Mouse (Mus musculus) urinary bladder, postnatal 10 days (tissue): Measurements from ENCODE around the gene Gm6309.
"Not testable (repeated sequence)": the region's sequence is repeated elsewhere in the genome, so short reads cannot be mapped to it uniquely, and the experiment has no call there.

Source experiments
- DNase-seq: peaks from one replicate; pipeline ENCODE4 v3.0.0; 2022; ENCODE audit warnings: low spot score

Gene Gm6309

DNA sequence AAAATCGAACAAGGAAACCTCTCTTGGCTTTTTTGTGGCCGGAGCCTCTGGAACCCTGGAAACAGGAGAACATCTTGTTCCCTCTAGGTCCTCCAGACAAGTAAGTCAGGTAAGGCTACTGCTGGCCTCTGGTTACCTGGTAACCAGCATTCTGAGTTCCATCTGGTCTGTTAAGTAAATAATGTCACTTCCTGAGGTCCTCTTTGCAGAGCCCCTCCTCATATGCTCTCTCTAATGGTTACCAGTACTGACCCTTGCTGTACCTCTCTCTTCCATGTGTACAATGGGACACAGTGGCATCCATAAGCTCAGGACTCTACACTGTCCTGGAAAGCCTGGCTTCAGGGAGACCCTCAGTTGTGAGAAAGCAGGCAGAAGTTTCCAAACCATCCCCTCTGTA, at the start of gene Gm6309:
Gene Gm6309, minus strand, starts transcription at position 101 of the 400 bp plus-strand sequence.
- DNase-seq = not testable (repeated sequence)

DNA sequence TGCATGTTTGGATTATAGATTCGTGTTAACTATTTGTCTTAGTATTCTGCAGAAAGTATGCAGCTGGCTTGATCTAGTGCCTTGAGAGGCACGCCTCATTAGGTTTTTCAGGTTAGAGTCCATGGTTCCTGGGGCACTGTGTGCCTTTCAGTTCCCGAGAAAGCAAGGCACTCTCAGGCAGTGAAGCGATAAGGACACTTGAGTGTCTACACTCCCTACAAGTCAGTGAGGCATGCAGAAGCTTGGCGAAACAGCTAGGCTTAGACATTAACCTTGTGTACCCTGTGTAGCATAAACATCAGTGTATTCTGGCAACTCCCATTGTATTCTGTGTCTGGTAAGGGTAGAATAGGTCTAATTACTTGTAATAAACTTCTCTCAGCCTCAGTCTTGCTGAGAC, 35.0 kb upstream of the Gm6309 start:
- DNase-seq = no peak

DNA sequence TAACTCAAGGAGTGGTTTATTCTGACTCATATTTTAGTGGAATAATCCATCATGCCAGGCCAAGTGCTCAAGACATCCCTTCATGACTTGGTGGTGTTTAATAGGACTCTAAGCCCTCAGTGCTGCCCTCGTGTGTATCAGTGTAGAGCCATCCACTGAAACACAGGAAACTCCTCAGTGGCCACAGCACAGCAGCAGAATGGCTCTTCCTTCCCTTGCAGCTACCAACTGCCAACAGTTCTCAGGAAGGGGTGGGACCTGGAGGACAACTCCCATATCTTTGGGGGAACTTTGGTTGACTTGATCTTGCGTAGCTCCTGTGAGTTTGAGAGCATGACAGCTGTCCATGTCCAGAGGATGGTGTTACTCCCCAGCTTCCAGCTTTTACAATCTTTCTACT, 33.4 kb upstream of the Gm6309 start:
- no peak for DNase-seq

DNA sequence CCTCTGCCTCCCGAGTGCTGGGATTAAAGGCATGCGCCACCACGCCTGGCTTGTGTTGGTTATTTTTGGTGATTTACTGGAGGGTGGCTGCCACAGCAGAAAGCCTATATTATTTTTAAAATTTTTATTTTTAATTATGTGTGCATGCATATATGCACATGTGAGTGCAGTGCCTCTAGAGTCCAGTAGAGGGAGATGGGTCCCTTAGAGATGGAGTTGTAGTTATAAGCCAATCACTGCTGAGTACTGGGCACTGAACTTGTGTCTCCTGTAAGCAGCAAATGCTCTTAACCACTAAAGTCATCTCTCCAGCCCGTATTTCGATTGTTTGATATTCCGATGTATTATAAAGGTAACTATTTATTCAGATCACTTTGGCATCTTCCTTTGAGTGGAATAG, 30.1 kb upstream of the Gm6309 start:
- no peak for DNase-seq

DNA sequence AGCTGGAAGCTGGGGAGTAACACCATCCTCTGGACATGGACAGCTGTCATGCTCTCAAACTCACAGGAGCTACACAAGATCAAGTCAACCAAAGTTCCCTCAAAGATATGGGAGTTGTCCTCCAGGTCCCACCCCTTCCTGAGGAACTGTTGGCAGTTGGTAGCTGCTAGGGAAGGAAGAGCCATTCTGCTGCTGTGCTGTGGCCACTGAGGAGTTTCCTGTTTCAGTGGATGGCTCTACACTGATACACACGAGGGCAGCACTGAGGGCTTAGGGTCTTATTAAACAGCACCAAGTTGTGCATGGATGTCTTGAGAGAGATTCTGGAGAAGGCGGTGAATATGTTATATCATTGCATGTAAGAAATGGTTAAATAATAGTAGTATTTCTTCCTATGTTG, 29.0 kb upstream of the Gm6309 start:
- DNase-seq = no peak

DNA sequence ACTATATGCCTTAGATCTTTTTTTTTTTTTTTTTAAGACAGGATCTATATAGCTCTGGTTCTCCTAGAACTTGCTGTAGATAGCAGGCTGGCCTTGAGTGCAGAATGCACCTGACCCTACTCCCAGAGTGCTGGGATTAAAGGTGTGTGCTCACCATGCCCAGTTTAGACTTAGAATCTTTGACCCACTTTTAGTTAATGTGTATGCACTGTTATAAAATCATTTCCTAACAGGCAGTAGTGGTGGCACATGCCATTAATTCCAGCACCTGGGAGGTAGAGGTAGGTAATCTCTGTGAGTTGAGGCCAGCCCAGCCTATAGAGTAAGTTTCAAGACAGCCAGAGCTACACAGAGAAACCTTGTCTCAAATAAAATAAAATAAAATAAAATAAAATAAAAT, 28.6 kb upstream of the Gm6309 start:
- DNase-seq = no peak

DNA sequence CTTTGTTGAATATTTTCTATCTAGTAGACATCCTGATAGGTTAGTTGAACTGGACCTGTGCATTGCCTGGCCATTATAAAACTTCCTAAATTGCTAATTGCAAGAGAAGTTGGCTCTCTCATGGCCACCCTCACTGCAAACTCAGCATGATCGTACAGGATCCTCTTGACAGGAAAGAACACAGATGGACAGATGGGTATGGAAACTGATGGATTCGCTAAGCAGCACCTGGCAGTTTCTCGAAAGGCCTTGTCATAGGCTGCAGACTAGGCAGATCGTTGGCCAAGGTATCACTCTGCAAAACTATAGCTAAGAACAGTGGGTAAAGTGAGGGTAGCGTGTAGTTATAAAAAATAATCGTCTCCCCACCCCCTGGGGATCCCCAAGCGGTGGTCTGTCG, 22.8 kb upstream of the Gm6309 start:
- DNase-seq = no peak

DNA sequence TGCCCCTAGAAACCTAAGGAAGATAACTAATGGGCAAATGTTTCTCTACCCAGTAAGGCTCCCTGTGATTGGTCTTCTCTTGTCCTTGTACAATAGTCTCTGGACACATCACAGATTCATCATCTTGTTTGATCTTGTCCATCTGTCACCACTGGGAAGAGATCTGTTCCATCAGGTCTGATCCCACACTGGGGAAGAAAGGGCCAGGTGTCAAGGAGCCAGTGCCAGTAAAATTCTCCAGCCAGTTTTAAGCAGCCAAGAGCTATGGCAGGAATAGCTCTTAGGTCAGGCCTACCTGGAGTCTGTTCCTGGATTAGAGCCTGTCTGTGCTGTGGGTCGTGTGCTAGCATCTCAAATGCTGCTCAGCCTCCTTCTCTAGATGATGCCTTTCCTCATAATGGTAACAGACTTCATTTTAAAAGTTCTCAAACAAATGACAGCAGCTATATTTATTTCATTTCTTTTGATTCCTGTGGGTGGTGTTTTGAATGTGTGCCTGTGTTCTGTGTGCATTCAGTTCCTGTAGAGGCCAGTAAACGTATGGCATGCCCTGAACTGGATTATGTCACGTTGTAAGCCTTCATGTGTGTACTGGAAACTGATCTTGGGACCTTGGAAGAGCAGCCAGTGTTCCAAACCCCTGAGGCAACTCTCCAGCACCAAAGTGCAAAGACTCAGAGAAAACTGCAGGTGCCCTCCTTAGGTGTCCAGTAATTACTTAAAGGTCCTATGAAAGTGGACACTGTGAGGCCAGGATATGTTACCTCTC, 20.2 kb upstream of the Gm6309 start:
- no peak for DNase-seq

DNA sequence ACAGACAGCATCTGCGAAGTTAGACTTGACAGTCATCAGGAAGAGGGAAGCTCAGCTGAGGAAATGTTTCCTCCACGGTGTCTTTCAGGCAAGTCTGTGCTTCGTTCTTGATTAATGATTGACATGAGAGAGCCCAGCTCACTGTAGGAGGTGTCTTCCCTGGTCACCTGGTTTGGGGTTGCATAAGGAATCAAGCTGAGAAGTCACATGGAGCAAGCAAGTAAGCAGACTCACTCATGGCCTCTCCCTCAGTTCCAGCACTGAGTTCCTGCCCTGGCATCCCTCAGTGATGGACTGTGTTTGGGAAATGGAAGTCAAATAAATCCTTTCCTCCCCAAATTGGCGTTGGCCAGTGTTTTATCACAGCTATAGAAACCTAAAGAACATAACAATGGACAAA, 19.6 kb upstream of the Gm6309 start:
- no peak for DNase-seq

DNA sequence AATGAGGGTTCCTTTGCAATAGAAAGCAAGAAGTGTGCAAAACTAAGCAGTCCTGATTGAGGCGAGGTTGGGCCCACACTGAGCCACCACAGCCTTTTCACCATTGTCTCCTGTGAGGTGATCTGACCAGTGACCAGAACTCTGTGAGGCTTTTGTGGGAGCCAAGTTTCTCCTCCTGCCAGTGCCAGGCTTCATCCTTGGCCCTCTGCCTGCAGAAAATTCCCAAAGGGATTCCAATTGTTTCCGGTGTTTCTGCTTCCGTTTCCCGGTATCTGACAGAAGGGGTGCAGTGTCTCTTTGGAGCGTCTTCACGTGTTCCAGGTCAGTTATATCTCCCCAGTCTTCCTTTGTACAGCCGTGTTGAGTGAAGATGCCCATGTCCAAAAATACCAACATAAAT, 18.2 kb upstream of the Gm6309 start:
- no peak for DNase-seq

DNA sequence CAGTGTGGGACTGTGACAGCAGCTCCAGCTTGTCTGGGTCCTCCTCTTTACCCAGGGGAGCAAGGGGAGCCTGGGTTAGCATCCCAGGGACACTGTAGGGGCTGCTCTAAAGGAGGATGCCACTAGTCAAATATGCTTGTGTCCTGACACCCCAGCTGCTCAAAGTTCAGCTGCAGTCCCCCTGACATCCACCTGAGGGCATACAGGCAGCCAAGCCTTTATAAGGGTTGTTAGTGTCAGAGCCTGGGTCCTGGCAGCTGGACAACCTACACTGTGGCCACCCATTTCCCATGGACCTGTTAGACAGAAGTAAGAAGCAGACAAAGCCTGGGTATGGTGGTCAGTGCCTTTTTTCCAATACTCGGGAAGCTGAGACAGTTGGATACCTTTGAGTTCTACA, 17.6 kb upstream of the Gm6309 start:
- DNase-seq = no peak

DNA sequence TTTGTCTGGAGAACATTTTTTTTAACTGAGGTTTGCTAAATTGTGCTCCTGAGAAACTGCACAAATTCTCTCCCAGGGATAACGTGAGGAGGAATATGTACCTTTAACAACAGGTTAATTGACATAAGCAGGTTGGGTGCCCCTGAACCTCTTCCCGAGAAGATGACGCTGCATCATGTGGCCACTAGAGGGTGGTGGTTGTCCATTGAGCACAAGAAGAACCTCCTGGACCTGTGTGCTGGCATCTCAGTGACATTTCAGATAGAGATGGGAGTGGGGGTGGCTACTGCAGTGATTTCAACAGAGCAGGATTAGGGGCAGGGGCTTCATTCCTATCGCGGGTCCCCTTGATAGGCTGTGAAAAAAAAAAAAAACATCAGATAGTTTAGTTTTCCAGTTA, 16.9 kb upstream of the Gm6309 start:
- DNase-seq = not testable (repeated sequence)

DNA sequence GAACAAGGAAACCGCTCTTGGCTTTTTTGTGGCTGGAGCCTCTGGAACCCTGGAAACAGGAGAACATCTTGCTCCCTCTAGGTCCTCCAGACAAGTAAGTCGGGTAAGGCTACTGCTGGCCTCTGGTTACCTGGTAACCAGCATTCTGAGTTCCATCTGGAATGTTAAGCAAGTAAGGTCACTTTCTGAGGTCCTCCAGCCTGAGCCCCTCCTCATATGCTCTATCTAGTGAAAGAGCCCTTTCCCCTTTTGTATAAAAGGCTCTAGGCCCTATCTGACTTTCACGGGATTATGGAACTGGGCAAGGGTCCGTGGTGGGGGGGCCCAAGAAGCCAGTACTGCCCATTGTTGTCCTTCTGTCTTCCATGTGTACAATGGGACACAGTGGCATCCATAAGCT, 14.7 kb upstream of the Gm6309 start, which contains the start of gene 1700001J03Rik:
Gene 1700001J03Rik, minus strand, starts transcription at position 101 of the 400 bp plus-strand sequence.
- not testable (repeated sequence) for DNase-seq

DNA sequence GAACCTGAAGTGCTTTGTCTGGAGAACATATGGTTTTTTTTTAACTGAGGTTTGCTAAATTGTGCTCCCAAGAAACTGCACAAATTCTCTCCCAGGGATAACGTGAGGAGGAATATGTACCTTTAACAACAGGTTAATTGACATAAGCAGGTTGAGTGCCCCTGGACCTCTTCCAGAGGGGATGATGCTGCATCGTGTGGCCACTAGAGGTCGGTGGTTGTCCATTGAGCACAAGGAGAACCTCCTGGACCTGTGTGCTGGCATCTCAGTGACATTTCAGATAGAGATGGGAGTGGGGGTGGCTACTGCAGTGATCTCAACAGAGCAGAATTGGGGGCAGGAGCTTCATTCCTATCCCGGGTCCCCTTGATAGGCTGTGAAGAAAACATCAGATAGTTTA, 2.2 kb upstream of the Gm6309 start:
- not testable (repeated sequence) for DNase-seq

DNA sequence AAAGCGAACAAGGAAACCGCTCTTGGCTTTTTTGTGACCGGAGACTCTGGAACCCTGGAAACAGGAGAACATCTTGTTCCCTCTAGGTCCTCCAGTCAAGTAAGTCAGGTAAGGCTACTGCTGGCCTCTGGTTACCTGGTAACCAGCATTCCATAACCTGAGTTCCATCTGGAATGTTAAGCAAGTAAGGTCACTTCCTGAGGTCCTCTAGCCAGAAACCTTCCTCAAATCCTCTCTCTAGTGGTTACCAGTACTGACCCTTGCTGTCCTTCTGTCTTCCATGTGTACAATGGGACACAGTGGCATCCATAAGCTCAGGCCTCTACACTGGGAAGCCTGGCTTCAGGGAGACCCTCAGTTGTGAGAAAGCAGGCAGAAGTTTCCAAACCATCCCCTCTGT, 10.1 kb downstream of the Gm6309 start, which contains the start of gene Gm5565:
Gene Gm5565, minus strand, starts transcription at position 101 of the 400 bp plus-strand sequence.
- not testable (repeated sequence) for DNase-seq

DNA sequence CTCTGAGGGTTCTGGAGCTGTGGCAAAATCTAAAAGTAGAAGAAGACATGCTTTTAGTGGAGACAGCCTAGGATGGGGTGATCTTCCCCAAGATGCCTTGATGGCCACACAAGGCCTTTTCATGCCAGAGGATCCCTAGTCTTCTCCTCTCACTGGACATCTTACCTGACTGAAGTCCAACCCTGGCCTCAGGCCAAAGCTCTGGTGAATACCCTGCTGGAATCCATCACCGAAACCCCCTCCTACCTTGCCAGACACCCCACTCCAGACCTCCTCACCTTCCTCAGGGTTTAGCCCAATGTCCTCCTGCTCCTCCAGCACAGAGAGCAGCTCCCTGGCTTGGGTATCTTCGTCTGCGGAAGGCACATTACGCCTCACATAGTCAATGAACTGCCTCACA, 12.2 kb downstream of the Gm6309 start:
- DNase-seq = not testable (repeated sequence)

DNA sequence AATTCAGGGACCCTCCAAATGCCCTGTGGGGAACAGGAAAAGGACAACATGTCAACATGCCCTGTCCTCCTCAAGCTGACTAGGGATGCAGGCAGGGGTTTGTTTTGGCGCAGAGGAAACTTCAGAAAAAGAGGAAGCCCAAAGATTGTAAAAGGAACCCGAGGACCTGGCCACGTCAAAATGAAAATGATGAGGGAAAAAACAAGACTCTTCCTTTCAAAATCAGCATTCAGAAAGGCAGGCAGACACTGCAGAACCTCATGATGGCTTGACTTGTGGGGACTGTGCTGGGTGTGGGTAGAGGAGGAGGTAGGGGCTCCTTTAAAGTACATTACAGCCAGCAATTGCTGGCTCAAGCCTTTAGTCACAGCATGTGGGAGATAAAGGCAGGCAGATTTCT, 20.1 kb downstream of the Gm6309 start:
- no peak for DNase-seq

DNA sequence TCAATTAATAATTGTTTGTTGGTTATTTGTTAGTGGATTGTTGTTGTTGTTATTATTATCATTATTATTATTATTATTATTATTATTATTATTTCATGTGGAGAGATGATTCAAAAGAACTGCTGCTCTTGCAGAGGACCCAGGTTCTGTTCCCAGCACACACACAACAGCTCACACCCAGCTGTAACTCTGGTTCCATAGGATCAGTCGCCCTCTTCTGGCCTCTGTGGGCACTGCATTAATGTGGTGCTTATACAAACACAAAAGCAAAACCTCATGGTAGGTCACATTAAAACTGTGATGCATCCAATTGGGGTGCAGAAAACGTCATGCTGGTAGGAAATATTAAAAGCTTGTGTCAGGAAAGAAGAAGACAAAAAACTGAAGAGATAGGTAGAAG, 22.6 kb downstream of the Gm6309 start:
- DNase-seq = no peak
